Mouse (Mus musculus) stomach, embryonic 14.5 days (tissue): Measurements from ENCODE around the gene Fat3. TPM values are rescaled to one million over a fixed set of nuclear protein-coding genes. Genes with fewer than 3 reads are reported as not detected.

Experiments used
- ATAC-seq: fragments of 200-750 bp; cut with Nextera tagmentation; 2 replicates; pipeline ENCODE4 v1.8.0; 2017; ENCODE audit warnings: low read depth, moderate TSS enrichment; ENCODE audit not compliant: insufficient number of reproducible peaks, insufficient read depth, low FRiP score
- H3K27ac ChIP-seq: fragments of 300-500 bp; sonication (generic); 2 replicates; pipeline ENCODE4 v1.5.1; 2014; ENCODE audit warnings: mild to moderate bottlenecking, low read length, moderate library complexity, mixed read lengths
- H3K27me3 ChIP-seq: fragments of 300-500 bp; sonication (generic); 2 replicates; pipeline ENCODE4 v1.6.1; 2014; ENCODE audit warnings: low read length, control low read depth, mixed read lengths; ENCODE audit not compliant: control insufficient read depth, insufficient read depth
- H3K36me3 ChIP-seq: fragments of 300-500 bp; sonication (generic); 2 replicates; pipeline ENCODE4 v1.6.1; 2014; ENCODE audit warnings: mild to moderate bottlenecking, control low read depth, low read length, moderate library complexity, mixed read lengths; ENCODE audit not compliant: control insufficient read depth, insufficient read depth
- H3K4me1 ChIP-seq: fragments of 300-500 bp; sonication (generic); 2 replicates; pipeline ENCODE4 v1.6.1; 2014; ENCODE audit warnings: low read length, control low read depth, mixed read lengths; ENCODE audit not compliant: control insufficient read depth, insufficient read depth
- H3K4me2 ChIP-seq: fragments of 300-500 bp; sonication (generic); replicated peaks from 2 replicates; pipeline ENCODE4 v1.6.1; 2014; ENCODE audit warnings: low read depth, low read length, control low read depth
- H3K4me3 ChIP-seq: fragments of 300-500 bp; sonication (generic); 2 replicates; pipeline ENCODE4 v1.5.1; 2014; ENCODE audit warnings: low read depth, low read length, control low read depth
- H3K9ac ChIP-seq: fragments of 300-500 bp; sonication (generic); replicated peaks from 2 replicates; pipeline ENCODE4 v1.6.1; 2014; ENCODE audit warnings: low read depth, mild to moderate bottlenecking, control low read depth, low read length, moderate library complexity, mixed read lengths
- H3K9me3 ChIP-seq: fragments of 300-500 bp; sonication (generic); 2 replicates; pipeline ENCODE4 v1.6.1; 2016; ENCODE audit warnings: low read depth, low read length, control low read depth; ENCODE audit not compliant: control insufficient read depth
- WGBS: fragments of 180-500 bp; shearing (Covaris S2); extraction: QIAGEN DNeasy Blood & Tissue Kit; methylation state at CpG from one replicate; pipeline ENCODE4 v1.1.7; 2014; 5-methylcytosine and 5-hydroxymethylcytosine counted together
- polyA plus RNA-seq: library from polyadenylated mRNA; unstranded; fragments of >200 nt; fragmentation: Nextera tagmentation; extraction: Ambion mirVana; gene quantifications from 2 replicates; pipeline ENCODE4 v1.2.1, GENCODE M21; 2014

Fat3 gene
- polyA plus RNA-seq, 1 experiment from 2014 or later = 3.2 TPM

DNA sequence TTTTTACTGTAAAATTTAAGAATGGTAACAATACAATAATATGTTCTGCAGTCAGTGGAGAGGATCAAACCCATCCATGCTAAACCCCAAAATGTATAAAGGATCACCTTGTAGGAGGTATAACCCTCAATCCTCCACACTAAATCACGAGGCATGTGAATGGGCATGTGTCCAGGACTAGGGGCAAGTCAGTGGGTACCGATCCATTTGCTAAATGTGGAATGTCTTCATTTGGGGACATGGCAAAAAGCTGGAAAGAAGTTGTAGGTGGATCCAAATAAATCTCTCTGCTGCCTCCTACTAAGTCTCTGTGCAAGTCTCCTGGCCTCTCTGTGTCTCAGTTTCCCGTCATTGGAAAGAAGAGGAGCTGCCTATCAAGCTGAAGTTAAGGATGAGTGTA lies 39.6 kb downstream of the Fat3 start:
- ATAC-seq = no peak
- Histone ChIP-seq H3K9me3 (no peaks in the 10 kb centered on the region), H3K27ac (no peak overlapping the region), H3K9ac (no peak overlapping the region), H3K27me3 (no peaks in the 10 kb centered on the region), H3K4me3 (no peak overlapping the region), H3K36me3 (no peaks in the 10 kb centered on the region), H3K4me1 (no peaks in the 10 kb centered on the region), H3K4me2 (no peak overlapping the region)
- whole genome bisulfite sequencing = 83% methylated on average over 3 of the region's 3 CpGs

DNA sequence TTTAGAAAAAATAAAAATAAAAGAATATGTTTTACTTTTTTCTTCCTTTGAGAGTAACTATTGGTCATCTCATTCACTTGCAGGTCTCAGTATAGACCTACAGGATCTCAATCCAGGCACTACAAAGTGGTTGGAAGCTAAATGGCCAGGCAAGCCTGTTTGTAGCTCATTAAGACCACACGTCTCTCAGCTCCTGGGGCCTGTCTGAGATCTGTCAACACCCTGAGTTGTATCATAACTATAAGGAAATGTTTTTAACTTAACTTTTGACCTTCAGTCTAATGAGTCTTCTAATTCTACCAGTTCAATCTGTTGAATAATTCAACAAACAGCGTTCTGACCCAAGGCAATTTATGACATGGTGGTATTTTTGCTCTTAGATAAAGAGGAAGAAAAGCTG lies 40.5 kb downstream of the Fat3 start:
- Histone ChIP-seq H3K4me2 (no peak overlapping the region), H3K27me3 (no peaks in the 10 kb centered on the region), H3K4me3 (no peak overlapping the region), H3K9ac (no peak overlapping the region), H3K27ac (no peak overlapping the region), H3K4me1 (no peaks in the 10 kb centered on the region), H3K36me3 (no peaks in the 10 kb centered on the region), H3K9me3 (no peaks in the 10 kb centered on the region)
- WGBS = 54% methylated on average over 2 of the region's 2 CpGs
- no peak for ATAC-seq

DNA sequence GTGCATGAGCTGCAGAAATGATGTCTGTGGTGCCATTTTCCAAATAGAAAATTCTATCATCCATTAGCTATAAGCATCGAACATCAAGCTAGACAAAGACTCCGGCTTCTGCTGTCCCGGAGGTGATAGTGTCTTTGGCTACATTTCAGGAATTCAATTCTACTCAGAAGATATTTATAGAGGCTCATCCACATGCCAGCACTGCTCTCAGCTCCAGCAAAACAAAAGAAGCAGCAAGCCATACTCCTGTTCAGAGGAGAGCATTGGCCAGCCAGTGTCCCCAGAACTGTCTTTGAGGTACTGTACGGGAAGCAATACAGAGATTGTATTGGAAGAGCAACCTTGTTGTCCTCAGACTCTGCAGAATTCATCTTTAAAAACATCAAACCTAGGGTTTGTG lies 59.2 kb downstream of the Fat3 start:
- no peak for ATAC-seq
- 73% methylated on average over 4 of the region's 4 CpGs for WGBS
- Histone ChIP-seq H3K27ac (no peak overlapping the region), H3K9ac (no peak overlapping the region), H3K4me2 (no peak overlapping the region), H3K4me1 (0 out of 2 replicates have a peak, but pooled peaks cover 4% of the 10 kb centered on the region), H3K27me3 (no peaks in the 10 kb centered on the region), H3K9me3 (no peaks in the 10 kb centered on the region), H3K36me3 (no peaks in the 10 kb centered on the region), H3K4me3 (no peak overlapping the region)

- no peaks in the 10 kb centered on the region for H3K36me3 ChIP-seq
- no peak overlapping the region for H3K4me3 ChIP-seq
- H3K27me3 ChIP-seq = no peaks in the 10 kb centered on the region
- no peak for ATAC-seq
- H3K9ac ChIP-seq = no peak overlapping the region
- H3K27ac ChIP-seq = no peak overlapping the region
- 0 out of 2 replicates have a peak, but pooled peaks cover 4% of the 10 kb centered on the region for H3K4me1 ChIP-seq
- 63% methylated on average over 6 of the region's 6 CpGs for WGBS
- no peaks in the 10 kb centered on the region for H3K9me3 ChIP-seq
- H3K4me2 ChIP-seq = no peak overlapping the region
Measured at GRCm38 (mm10) chr9:16440638-16441037, 60.4 kb downstream of the Fat3 start.

DNA sequence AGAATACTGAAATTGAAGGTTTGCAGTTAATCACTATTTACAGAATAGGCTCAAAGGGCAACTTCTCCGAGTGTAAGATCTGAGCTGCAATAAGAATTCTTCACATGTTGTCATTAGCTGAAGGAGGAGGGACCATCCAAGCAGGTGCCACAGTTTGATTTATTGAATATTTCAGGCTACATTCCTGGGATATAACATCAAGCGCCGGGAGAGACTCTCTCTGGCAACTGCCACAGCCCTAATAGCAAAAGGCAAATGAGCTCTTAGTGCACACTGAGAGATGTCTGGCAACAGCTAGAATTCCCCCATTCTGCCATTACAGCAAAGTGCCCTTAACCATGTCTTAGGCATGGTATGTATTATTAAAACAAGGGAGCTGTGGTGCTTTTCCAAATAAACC lies 61.1 kb downstream of the Fat3 start:
- no peak overlapping the region for H3K9ac ChIP-seq
- no peaks in the 10 kb centered on the region for H3K27me3 ChIP-seq
- ATAC-seq = no peak
- H3K27ac ChIP-seq = no peak overlapping the region
- H3K9me3 ChIP-seq = no peaks in the 10 kb centered on the region
- H3K4me2 ChIP-seq = no peak overlapping the region
- 0 out of 2 replicates have a peak, but pooled peaks cover 4% of the 10 kb centered on the region for H3K4me1 ChIP-seq
- WGBS = 14% methylated on average over 3 of the region's 3 CpGs
- H3K4me3 ChIP-seq = no peak overlapping the region
- H3K36me3 ChIP-seq = no peaks in the 10 kb centered on the region

DNA sequence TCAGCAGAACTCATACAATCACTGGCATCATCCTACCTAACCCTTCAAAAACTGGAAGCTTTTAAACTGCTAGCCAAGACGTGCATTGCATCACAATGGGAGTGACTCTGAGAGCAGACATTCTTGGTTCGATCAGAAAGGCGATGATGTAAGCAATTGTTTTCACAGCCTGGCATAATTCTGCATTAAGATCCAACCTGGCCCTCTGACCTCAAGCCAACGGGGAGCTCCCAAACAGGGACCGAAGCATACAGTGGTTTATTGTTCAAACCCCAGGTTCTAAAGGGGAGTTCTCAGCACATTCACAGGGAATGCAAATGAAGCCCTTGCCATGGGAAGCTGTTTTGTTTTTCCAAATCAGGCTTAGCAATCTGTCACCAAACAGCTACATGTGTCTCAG lies 63.3 kb downstream of the Fat3 start:
- Histone ChIP-seq H3K4me1 (0 out of 2 replicates have a peak, but pooled peaks cover 4% of the 10 kb centered on the region), H3K4me2 (no peak overlapping the region), H3K9ac (no peak overlapping the region), H3K36me3 (no peaks in the 10 kb centered on the region), H3K27ac (no peak overlapping the region), H3K9me3 (no peaks in the 10 kb centered on the region), H3K27me3 (no peaks in the 10 kb centered on the region), H3K4me3 (no peak overlapping the region)
- 57% methylated on average over 5 of the region's 5 CpGs for WGBS
- no peak for ATAC-seq

GRCm38 (mm10) chr9:16428589-16428988 lies 72.5 kb downstream of the Fat3 start:
- Histone ChIP-seq H3K27ac (no peak overlapping the region), H3K4me2 (no peak overlapping the region), H3K4me3 (no peak overlapping the region), H3K9me3 (no peaks in the 10 kb centered on the region), H3K27me3 (no peaks in the 10 kb centered on the region), H3K36me3 (no peaks in the 10 kb centered on the region), H3K4me1 (no peaks in the 10 kb centered on the region), H3K9ac (no peak overlapping the region)
- no peak for ATAC-seq
- WGBS = 83% methylated on average over 5 of the region's 5 CpGs

DNA sequence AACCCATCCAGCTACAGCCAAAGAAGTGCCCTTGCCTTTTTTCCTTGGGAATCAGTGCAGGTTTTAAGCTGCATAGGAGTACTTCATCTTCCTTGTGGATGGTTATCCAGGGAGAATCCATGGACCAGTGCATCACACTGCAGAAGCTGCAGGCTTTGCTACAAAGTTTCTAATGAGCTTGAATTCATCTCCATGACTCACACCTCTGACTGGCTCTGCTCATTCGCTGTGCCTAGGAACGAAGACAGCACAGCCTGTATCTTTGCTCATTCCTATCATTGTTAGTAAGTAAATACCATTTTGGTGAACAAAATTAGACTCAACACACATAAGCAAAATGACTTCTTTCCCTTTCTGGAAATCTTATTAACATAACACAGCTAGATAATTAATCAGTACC lies 78.4 kb downstream of the Fat3 start:
- no peaks in the 10 kb centered on the region for H3K4me1 ChIP-seq
- WGBS = 88% methylated on average over 2 of the region's 2 CpGs
- H3K27me3 ChIP-seq = no peaks in the 10 kb centered on the region
- no peak overlapping the region for H3K9ac ChIP-seq
- H3K36me3 ChIP-seq = no peaks in the 10 kb centered on the region
- H3K4me3 ChIP-seq = no peak overlapping the region
- H3K4me2 ChIP-seq = no peak overlapping the region
- ATAC-seq = no peak
- no peaks in the 10 kb centered on the region for H3K9me3 ChIP-seq
- H3K27ac ChIP-seq = no peak overlapping the region

GRCm38 (mm10) chr9:16402815-16403214 lies 98.3 kb downstream of the Fat3 start:
- Histone ChIP-seq H3K36me3 (no peaks in the 10 kb centered on the region), H3K9me3 (no peaks in the 10 kb centered on the region), H3K4me2 (no peak overlapping the region), H3K4me3 (no peak overlapping the region), H3K9ac (no peak overlapping the region), H3K4me1 (no peaks in the 10 kb centered on the region), H3K27me3 (no peaks in the 10 kb centered on the region), H3K27ac (no peak overlapping the region)
- 71% methylated on average over 3 of the region's 3 CpGs for WGBS
- no peak for ATAC-seq
